11 mouse cellular contexts compared by ENCODE assay signal in genomic region chr10:109718808-109719207, GRCm38 (mm10).
A peak's percentile ranks its signal among the peaks of the same experiment; 100 is the strongest.
DNase-seq lines count a peak whose midpoint lies in the region; ATAC-seq and TF ChIP-seq lines count a peak whose summit lies in the region.
"Had no signal": no experiment of that assay in that cellular context is flagged by ENCODE, and none has a peak within 500 bp of the region (broad histone marks: within the 10 kb centered on the region; RNA-seq: fewer than 3 reads in every experiment).

No protein-coding gene starts in this region.

- ATAC-seq in forebrain, postnatal 0 days = peak; percentile 16; the same call in 1 of the 2 replicates
- ATAC-seq in forebrain, embryonic 14.5 days = no peak
- ATAC-seq: forebrain, embryonic 13.5 days; forebrain, embryonic 16.5 days had no signal

- H3K4me2 ChIP-seq in forebrain, postnatal 0 days (ENCODE audit: low read depth) = no peak overlapping the region
- no peak overlapping the region for H3K4me2 ChIP-seq in forebrain, embryonic 14.5 days (ENCODE audit: low read length)
- H3K4me2 ChIP-seq: embryonic facial prominence, embryonic 12.5 days; forebrain, embryonic 13.5 days had no signal

- no peak overlapping the region for H3K27ac ChIP-seq in forebrain, postnatal 0 days (ENCODE audit: low read depth, low read length)
- H3K27ac ChIP-seq in forebrain, embryonic 14.5 days (ENCODE audit: low read depth, low read length) = no peak overlapping the region
- H3K27ac ChIP-seq: embryonic facial prominence, embryonic 10.5 days; embryonic facial prominence, embryonic 12.5 days; forebrain, embryonic 13.5 days had no signal

- no peak overlapping the region for H3K4me3 ChIP-seq in forebrain, postnatal 0 days (ENCODE audit: low read depth, low read length)
- no peak overlapping the region for H3K4me3 ChIP-seq in forebrain, embryonic 14.5 days (ENCODE audit: low read depth, low read length)
- H3K4me3 ChIP-seq: embryonic facial prominence, embryonic 10.5 days; embryonic facial prominence, embryonic 12.5 days; forebrain, embryonic 13.5 days had no signal

- DNase-seq in cerebellum, adult 9-10 months = peak; percentile 65
- no peak for DNase-seq in cerebellum, adult 8-10 months
- no peak for DNase-seq in forebrain, postnatal 0 days
- no peak for DNase-seq in forebrain, embryonic 14.5 days (ENCODE audit: low spot score)
- DNase-seq in natural killer cell, adult 2 months (ENCODE audit: low spot score in 2 of 2) = no peak
- DNase-seq: adrenal gland, postnatal 25 days; cerebellum, adult 11 months had no signal

- no peaks in the 10 kb centered on the region for H3K4me1 ChIP-seq in forebrain, postnatal 0 days (ENCODE audit: insufficient read depth)
- H3K4me1 ChIP-seq in forebrain, embryonic 14.5 days (ENCODE audit: control insufficient read depth, insufficient read depth, low read length) = 0 out of 2 replicates have a peak, but pooled peaks cover 2% of the 10 kb centered on the region
- H3K4me1 ChIP-seq: embryonic facial prominence, embryonic 10.5 days; embryonic facial prominence, embryonic 12.5 days had no signal

- H3K36me3 ChIP-seq in forebrain, postnatal 0 days (ENCODE audit: insufficient read depth) = peaks cover 10% of the 10 kb centered on the region; the same call in 1 of the 2 replicates
- H3K36me3 ChIP-seq in forebrain, embryonic 14.5 days (ENCODE audit: control insufficient read depth, insufficient read depth, low read length) = 0 out of 2 replicates have a peak, but pooled peaks cover 4% of the 10 kb centered on the region
- H3K36me3 ChIP-seq: embryonic facial prominence, embryonic 10.5 days; embryonic facial prominence, embryonic 12.5 days had no signal

- no peak for TF ChIP-seq CTCF in forebrain, postnatal 0 days (IDR thresholded peaks at IDR 0.05; ENCODE audit: low read depth)

- H3K9ac ChIP-seq in forebrain, postnatal 0 days = no peak overlapping the region
- no peak overlapping the region for H3K9ac ChIP-seq in forebrain, embryonic 14.5 days (ENCODE audit: low read length)
- H3K9ac ChIP-seq: embryonic facial prominence, embryonic 12.5 days; forebrain, embryonic 13.5 days had no signal

- H3K27me3 ChIP-seq in forebrain, postnatal 0 days (ENCODE audit: insufficient read depth, low read length) = no peaks in the 10 kb centered on the region
- no peaks in the 10 kb centered on the region for H3K27me3 ChIP-seq in forebrain, embryonic 14.5 days (replicated peaks; ENCODE audit: control insufficient read depth, insufficient read depth, low read length)
- H3K27me3 ChIP-seq: embryonic facial prominence, embryonic 12.5 days; forebrain, embryonic 13.5 days had no signal

- H3K9me3 ChIP-seq in forebrain, postnatal 0 days (ENCODE audit: low read length) = no peaks in the 10 kb centered on the region
- no peaks in the 10 kb centered on the region for H3K9me3 ChIP-seq in forebrain, embryonic 14.5 days (replicated peaks; ENCODE audit: control insufficient read depth, low read length)
- H3K9me3 ChIP-seq: embryonic facial prominence, embryonic 10.5 days; embryonic facial prominence, embryonic 12.5 days; forebrain, embryonic 13.5 days had no signal

- 21% methylated on average over 2 of the region's 2 CpGs for WGBS in forebrain, postnatal 0 days
- 20% methylated on average over 2 of the region's 2 CpGs for WGBS in forebrain, embryonic 14.5 days
